Mouse (Mus musculus): Measurements from ENCODE around the gene Cat.

DNA sequence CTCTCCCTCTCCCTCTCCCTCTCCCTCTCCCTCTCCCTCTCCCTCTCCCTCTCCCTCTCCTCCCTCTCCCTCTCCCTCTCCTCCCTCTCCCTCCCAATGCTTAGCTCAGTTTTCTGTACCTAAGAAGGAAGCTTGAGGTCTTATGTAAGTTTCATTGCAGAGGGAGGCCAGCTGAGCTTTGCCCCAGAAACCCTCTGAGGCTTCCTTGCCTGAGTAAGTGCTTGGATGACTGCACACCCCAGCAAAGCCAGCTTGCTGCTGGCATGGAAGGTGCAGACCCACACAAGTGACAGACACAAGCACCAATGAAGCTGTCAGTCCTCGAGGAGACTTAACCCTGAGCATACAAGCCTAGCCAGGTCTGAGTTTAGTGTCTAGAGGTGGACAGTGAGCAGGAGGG lies 54.2 kb downstream of the Cat start:
- TF ChIP-seq CTCF (IDR thresholded peaks at IDR 0.05; ENCODE audit: borderline replicate concordance, insufficient read depth, low read length) (no peak), POLR2A (IDR thresholded peaks at IDR 0.05; ENCODE audit: low read depth, low read length) (no peak)
